Mouse (Mus musculus) heart, embryonic 14.5 days (tissue): ENCODE data around the gene Cplx1. TPM values are rescaled to one million over a fixed set of nuclear protein-coding genes. Genes with fewer than 3 reads are reported as not detected.
"Not testable (repeated sequence)": the region's sequence is repeated elsewhere in the genome, so short reads cannot be mapped to it uniquely, and the experiment has no call there.

Source experiments
- ATAC-seq: fragments of 200-750 bp; cut with Nextera tagmentation; 2 replicates; pipeline ENCODE4 v1.8.0; 2017; ENCODE audit warnings: low read depth, moderate TSS enrichment; ENCODE audit not compliant: insufficient number of reproducible peaks, insufficient read depth, low FRiP score
- H3K27ac ChIP-seq, 2 experiments: fragments of 200-500 bp in 1 of 2; fragments of 300-500 bp in 1 of 2; sonication (generic) in 1 of 2; replicated peaks in 1 of 2; 2 replicates each; pipeline ENCODE4 v1.5.1; 2012 to 2014; ENCODE audit warnings: low read depth in 2 of 2, low read length in 2 of 2, control low read depth in 1 of 2, mild to moderate bottlenecking in 1 of 2, mixed read lengths in 1 of 2; ENCODE audit not compliant: control insufficient read depth in 1 of 2, insufficient read depth in 1 of 2
- H3K27me3 ChIP-seq: fragments of 300-500 bp; sonication (generic); 2 replicates; pipeline ENCODE4 v1.6.1; 2014; ENCODE audit warnings: mild to moderate bottlenecking, low read length, control low read depth; ENCODE audit not compliant: control insufficient read depth, insufficient read depth
- H3K36me3 ChIP-seq: fragments of 300-500 bp; sonication (generic); 2 replicates; pipeline ENCODE4 v1.6.1; 2014; ENCODE audit warnings: mild to moderate bottlenecking, control low read depth, low read length, mixed read lengths; ENCODE audit not compliant: control insufficient read depth, insufficient read depth
- H3K4me1 ChIP-seq, 2 experiments: fragments of 200-500 bp in 1 of 2; fragments of 300-500 bp in 1 of 2; sonication (generic) in 1 of 2; 2 replicates each; pipeline ENCODE4 v1.6.1; 2012 to 2014; ENCODE audit warnings: low read length in 2 of 2, control low read depth in 1 of 2, mixed read lengths in 1 of 2; ENCODE audit not compliant: control insufficient read depth in 2 of 2, insufficient read depth in 2 of 2
- H3K4me2 ChIP-seq: fragments of 300-500 bp; sonication (generic); 2 replicates; pipeline ENCODE4 v1.6.1; 2014; ENCODE audit warnings: mild to moderate bottlenecking, low read length
- H3K4me3 ChIP-seq, 2 experiments: fragments of 200-500 bp in 1 of 2; fragments of 300-500 bp in 1 of 2; sonication (generic) in 1 of 2; 2 replicates each; pipeline ENCODE4 v1.5.1; 2012 to 2014; ENCODE audit warnings: low read length in 2 of 2, mild to moderate bottlenecking in 2 of 2, control low read depth in 1 of 2, low read depth in 1 of 2, moderate library complexity in 1 of 2; ENCODE audit not compliant: control insufficient read depth in 1 of 2, insufficient read depth in 1 of 2
- H3K9ac ChIP-seq: fragments of 300-500 bp; sonication (generic); 2 replicates; pipeline ENCODE4 v1.6.1; 2014; ENCODE audit warnings: mild to moderate bottlenecking, low read length
- H3K9me3 ChIP-seq: fragments of 300-500 bp; sonication (generic); 2 replicates; pipeline ENCODE4 v1.6.1; 2016; ENCODE audit warnings: low read length, control low read depth; ENCODE audit not compliant: control insufficient read depth
- WGBS: fragments of 180-500 bp; shearing (Covaris S2); extraction: QIAGEN DNeasy Blood & Tissue Kit; methylation state at CpG from one replicate; pipeline ENCODE4 v1.1.7; 2014; 5-methylcytosine and 5-hydroxymethylcytosine counted together
- polyA plus RNA-seq: library from polyadenylated mRNA; unstranded; fragments of >200 nt; fragmentation: Nextera tagmentation; extraction: Ambion mirVana; gene quantifications from 2 replicates; pipeline ENCODE4 v1.2.1, GENCODE M21; 2014

The Cplx1 gene
- polyA plus RNA-seq, 1 experiment from 2014 or later = 1.1 TPM

DNA sequence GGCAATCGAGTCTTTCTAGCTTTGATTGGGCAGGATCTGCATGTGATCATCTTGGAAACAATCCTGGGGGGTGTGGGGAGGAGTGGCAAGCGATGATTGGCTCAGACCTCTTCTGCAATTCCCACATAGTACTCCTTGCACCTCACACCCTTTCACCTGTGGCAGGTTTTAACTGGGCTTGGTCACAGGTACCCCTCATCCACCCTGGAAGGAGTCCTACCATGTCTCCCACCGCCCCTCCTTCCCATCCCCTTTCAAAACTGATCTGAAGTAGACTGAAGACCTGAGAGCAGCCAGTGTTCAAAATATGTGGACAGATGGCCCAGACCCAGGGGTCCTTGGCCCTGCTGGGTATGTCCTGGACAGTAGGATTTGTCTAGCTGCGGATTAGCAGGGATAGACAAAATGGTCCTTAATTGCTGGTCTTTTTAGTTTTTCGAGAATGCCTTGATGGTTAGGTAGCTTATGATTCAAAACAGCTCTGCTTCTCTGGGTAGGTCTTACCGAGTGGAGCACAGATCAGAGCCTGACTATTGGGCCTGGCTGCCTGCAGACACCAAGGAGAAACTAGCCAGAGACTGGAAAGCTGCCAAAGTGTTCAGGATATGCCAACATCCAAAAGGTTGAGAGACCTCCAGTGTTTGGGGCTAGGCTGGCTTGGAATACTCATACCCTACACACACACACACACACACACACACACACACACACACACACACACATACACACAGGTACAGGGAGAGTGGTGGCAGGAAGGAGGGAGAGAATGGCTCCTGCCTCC is 34.1 kb downstream of the Cplx1 start:
- Histone ChIP-seq H3K36me3 (no peaks in the 10 kb centered on the region), H3K4me2 (no peak overlapping the region), H3K4me1 (no peaks in the 10 kb centered on the region), H3K9me3 (no peaks in the 10 kb centered on the region), H3K4me3 (no peak overlapping the region), H3K27me3 (no peaks in the 10 kb centered on the region), H3K9ac (no peak overlapping the region), H3K27ac (no peak overlapping the region)
- no peak for ATAC-seq
- WGBS = 59% methylated on average over 6 of the region's 6 CpGs

DNA sequence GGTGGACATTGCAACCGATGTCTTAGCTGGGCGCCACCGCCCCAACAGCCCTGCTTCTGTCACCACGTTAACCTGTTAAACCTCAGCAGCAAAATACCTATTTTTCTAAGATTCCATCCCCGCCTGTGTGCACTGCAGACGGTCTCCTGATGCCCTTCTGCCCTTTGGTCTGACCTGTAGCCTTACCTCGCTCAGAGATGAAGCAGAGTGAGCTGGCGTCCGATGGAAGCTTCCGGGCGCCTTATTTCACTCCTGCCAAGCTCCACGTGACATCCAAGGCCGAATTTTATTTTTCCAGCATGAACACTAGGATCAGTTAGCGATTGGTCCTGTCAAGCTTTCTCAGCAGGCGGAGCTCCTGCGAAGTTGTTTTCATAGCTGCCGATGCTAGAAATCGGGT is 47.5 kb downstream of the Cplx1 start:
- Histone ChIP-seq H3K27me3 (no peaks in the 10 kb centered on the region), H3K4me3 (no peak overlapping the region), H3K4me2 (no peak overlapping the region), H3K9me3 (no peaks in the 10 kb centered on the region), H3K4me1 (no peaks in the 10 kb centered on the region), H3K36me3 (peaks cover 89% of the 10 kb centered on the region), H3K27ac (no peak overlapping the region), H3K9ac (no peak overlapping the region)
- ATAC-seq = no peak
- 89% methylated on average over 18 of the region's 18 CpGs for WGBS

GRCm38 (mm10) chr5:108501573-108501972 is 48.3 kb downstream of the Cplx1 start:
- H3K4me1 ChIP-seq = no peaks in the 10 kb centered on the region
- no peak overlapping the region for H3K4me3 ChIP-seq
- WGBS = 79% methylated on average over 1 of the region's 1 CpGs
- H3K27ac ChIP-seq = no peak overlapping the region
- H3K4me2 ChIP-seq = no peak overlapping the region
- no peak overlapping the region for H3K9ac ChIP-seq
- H3K36me3 ChIP-seq = peaks cover 94% of the 10 kb centered on the region
- H3K27me3 ChIP-seq = no peaks in the 10 kb centered on the region
- ATAC-seq = no peak
- H3K9me3 ChIP-seq = no peaks in the 10 kb centered on the region

DNA sequence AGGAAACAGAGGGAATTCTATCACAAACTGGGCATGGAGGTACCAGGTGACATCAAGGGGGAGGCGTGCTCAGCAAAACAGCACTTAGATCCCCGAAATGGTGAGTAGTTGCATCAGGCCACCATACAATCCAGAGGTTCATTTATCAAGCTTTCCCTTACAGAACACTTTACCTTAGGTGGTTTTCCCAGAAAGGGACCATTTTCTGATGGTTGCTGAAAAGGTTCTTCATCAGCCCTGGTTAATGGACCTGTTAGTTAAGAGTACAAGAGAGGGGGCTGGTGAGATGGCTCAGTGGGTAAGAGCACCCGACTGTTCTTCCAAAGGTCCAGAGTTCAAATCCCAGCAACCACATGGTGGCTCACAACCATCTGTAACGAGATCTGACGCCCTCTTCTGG is 63.7 kb downstream of the Cplx1 start:
- H3K27me3 ChIP-seq, H3K4me3 ChIP-seq, H3K27ac ChIP-seq, H3K9me3 ChIP-seq, H3K9ac ChIP-seq, H3K4me2 ChIP-seq, H3K4me1 ChIP-seq, ATAC-seq: not testable (repeated sequence)
- H3K36me3 ChIP-seq = peaks cover 89% of the 10 kb centered on the region
- 100% methylated on average over 3 of the region's 5 CpGs for WGBS

- no peak overlapping the region for H3K4me3 ChIP-seq
- 95% methylated on average over 2 of the region's 2 CpGs for WGBS
- peaks cover 80% of the 10 kb centered on the region for H3K36me3 ChIP-seq
- H3K4me2 ChIP-seq = no peak overlapping the region
- H3K9me3 ChIP-seq = no peaks in the 10 kb centered on the region
- no peaks in the 10 kb centered on the region for H3K27me3 ChIP-seq
- H3K27ac ChIP-seq = no peak overlapping the region
- ATAC-seq = no peak
- H3K9ac ChIP-seq = no peak overlapping the region
- H3K4me1 ChIP-seq = no peaks in the 10 kb centered on the region
These were observed 64.6 kb downstream of the Cplx1 start for GRCm38 (mm10) chr5:108485239-108485638.

- Histone ChIP-seq H3K27ac (no peak overlapping the region), H3K9ac (no peak overlapping the region), H3K9me3 (no peaks in the 10 kb centered on the region), H3K36me3 (peaks cover 72% of the 10 kb centered on the region), H3K4me2 (no peak overlapping the region), H3K4me3 (no peak overlapping the region), H3K27me3 (no peaks in the 10 kb centered on the region), H3K4me1 (no peaks in the 10 kb centered on the region)
- 91% methylated on average over 6 of the region's 6 CpGs for WGBS
- ATAC-seq = no peak
These were observed 66.8 kb downstream of the Cplx1 start for GRCm38 (mm10) chr5:108483006-108483405.

DNA sequence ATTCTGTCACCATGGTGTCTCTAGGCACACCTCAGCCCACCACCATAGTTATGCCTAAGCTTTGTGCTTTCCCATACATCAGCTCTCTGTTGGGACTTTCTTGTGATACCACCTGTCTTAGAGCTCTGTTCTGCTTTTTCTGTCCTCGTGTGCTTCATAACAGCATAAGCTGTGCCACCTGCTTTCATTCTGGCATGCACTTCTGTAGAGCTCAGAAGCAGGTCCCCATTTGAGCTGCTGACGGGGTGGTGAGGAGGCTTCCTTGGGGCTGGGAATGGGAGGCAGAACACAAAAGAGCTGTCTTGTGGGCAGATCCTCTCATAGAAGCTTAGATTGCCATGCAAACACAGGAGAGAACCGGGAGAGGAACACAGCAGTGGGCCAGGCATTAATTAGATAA is 73.8 kb downstream of the Cplx1 start:
- H3K27me3 ChIP-seq = no peaks in the 10 kb centered on the region
- no peak overlapping the region for H3K9ac ChIP-seq
- no peaks in the 10 kb centered on the region for H3K4me1 ChIP-seq
- no peak overlapping the region for H3K4me2 ChIP-seq
- H3K4me3 ChIP-seq = no peak overlapping the region
- H3K27ac ChIP-seq = no peak overlapping the region
- WGBS = 93% methylated on average over 3 of the region's 3 CpGs
- H3K9me3 ChIP-seq = no peaks in the 10 kb centered on the region
- no peak for ATAC-seq
- peaks cover 78% of the 10 kb centered on the region for H3K36me3 ChIP-seq

DNA sequence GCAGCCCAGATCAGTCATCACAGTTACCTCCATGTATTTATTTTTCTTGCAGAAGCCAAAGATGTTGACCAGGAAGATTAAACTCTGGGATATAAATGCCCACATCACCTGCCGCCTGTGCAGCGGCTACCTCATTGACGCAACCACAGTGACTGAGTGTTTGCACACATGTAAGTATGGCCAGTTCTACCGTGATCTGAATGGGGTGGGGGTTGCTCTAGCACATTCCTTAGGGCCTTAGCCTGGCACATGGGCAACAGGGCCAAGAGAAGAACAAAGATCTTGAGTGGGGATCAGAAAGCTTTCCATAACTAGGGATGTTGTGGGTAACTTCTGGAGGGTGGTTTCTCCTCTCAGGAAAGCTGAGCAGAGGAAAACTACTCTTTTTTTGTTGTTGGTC is 76.1 kb downstream of the Cplx1 start:
- no peaks in the 10 kb centered on the region for H3K27me3 ChIP-seq
- H3K4me1 ChIP-seq = peaks cover 0 to 4% of the 10 kb centered on the region in 2 experiments; a peak in 1 of 4 replicates
- peaks cover 72% of the 10 kb centered on the region for H3K36me3 ChIP-seq
- no peak overlapping the region for H3K9ac ChIP-seq
- H3K27ac ChIP-seq = no peak overlapping the region
- 87% methylated on average over 4 of the region's 4 CpGs for WGBS
- no peak for ATAC-seq
- H3K9me3 ChIP-seq = no peaks in the 10 kb centered on the region
- no peak overlapping the region for H3K4me3 ChIP-seq
- H3K4me2 ChIP-seq = no peak overlapping the region
